Mouse (Mus musculus): ENCODE data around the gene Hk2. TPM values are rescaled to one million over a fixed set of nuclear protein-coding genes. Genes with fewer than 3 reads are reported as not detected.

Hk2 gene
- total RNA-seq, 2 experiments from 2014 or later, result 3.7 TPM

DNA sequence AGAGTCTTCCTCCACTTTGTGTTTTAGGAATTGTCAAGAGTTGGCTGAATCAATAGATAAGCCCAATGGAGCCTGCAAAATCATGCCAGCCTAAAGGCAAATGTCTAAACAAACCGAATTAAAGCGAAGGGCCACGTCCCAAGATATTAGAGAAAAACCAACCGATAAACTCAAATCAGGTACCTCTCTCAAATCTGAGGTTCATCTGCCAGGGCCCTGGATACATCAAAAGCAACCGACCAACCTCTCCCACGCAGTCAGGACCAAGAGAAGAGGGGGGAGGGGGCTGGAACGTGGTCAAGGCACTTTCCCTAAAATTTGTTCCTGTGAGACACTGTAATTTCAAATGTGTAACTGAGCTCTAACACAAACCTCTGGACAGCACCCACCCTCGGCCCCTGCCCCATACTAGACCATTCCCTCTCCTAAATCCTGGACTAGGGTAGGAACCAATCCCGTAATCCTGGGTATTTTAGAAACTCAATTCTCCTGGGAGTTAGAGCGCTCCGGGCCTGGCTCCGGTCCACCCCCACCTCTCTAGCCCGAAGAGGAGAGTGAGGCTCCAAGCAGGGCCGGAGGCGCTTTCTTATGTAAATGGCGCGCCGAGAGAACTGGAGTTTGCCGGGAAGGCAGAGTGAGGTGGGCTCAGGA lies 1.7 kb downstream of the Hk2 start:
- intact Hi-C loops (cut with DNase I), result no loop called here
- no peak for DNase-seq (ENCODE audit: low spot score in 2 of 2)

DNA sequence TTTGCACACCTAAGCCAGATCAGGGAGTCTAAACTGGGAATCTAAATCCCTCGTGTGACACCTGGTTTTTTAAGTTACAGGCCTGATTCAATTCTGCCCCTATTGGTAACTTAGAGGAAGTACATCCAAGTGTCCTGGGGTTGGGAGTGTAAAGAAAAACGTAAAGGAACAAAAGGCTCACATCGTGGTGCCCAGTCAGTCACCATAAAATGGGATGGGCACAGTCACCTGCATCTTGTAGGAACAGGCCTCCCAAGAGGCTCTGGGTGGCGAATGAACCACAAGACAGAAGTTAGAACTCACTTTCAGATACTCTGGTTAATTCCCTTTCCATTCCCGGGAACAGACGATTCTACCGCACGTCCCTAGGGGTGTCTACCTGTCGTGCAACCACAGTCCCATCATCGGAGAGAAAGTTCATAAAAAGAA lies 2.3 kb downstream of the Hk2 start:
- intact Hi-C loops (cut with DNase I), result no loop called here
- DNase-seq (ENCODE audit: low spot score in 2 of 2), result no peak

DNA sequence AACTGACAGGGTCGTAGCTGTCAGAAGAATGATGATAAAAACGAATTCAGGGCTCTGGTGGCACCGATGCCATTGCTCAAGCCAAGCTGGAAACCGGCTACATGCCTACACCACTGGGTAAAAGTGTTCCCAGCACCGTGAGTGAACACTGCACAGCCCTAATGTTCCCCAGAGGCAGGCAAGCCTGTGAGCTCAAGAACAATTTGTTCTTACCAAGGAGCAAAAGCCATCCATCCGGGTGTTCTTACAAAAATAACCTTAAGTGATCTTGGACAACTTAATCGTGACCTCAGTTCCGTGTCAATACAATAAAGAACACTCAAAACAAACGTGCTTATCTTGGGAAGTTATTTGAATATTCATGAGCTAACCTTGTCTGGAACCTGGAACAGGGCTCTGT lies 3.2 kb downstream of the Hk2 start:
- intact Hi-C loops (cut with DNase I), result no loop called here
- DNase-seq (ENCODE audit: low spot score in 2 of 2), result no peak

DNA sequence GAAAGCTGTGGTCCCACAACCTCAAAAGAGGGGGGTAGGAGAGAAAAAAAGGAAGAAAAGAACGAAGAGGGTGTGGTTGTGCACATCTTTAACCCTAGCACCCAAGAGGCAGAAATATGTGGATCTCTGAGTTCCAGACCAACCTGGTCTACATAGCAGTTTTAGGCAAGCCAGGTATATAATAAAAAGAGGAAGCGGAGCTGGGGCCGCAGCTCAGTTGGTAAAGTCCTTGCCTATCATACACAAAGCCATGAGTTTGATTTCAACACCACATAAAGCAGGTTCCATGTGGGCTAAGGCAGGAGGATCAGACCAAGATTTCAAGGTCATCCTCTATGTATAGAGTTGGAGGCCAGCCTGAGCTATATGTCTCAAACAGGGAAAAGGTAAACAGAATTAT lies 4.0 kb downstream of the Hk2 start:
- no peak for DNase-seq (ENCODE audit: low spot score in 2 of 2)
- intact Hi-C loops (cut with DNase I), result no loop called here

DNA sequence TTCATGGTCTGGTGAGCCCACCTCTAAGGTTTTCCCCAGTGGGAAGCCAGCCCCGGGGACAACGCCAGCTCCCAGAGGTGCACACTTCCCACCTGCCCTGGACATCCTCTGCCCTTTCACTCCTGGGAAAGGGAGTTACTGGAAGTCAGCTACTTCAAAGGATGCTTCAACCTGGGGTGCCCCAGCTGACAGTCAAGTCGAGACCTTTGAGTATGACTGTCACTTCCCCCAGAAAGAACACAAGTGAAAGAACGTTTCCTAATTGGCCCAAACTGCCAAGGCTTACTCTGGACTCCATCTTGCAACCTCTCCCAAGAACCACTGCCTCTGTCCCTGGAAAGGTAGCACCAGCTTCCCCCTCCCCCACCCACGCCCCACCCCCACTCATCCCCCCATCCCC lies 4.5 kb downstream of the Hk2 start:
- no peak for DNase-seq (ENCODE audit: low spot score in 2 of 2)
- intact Hi-C loops (cut with DNase I), result no loop called here

DNA sequence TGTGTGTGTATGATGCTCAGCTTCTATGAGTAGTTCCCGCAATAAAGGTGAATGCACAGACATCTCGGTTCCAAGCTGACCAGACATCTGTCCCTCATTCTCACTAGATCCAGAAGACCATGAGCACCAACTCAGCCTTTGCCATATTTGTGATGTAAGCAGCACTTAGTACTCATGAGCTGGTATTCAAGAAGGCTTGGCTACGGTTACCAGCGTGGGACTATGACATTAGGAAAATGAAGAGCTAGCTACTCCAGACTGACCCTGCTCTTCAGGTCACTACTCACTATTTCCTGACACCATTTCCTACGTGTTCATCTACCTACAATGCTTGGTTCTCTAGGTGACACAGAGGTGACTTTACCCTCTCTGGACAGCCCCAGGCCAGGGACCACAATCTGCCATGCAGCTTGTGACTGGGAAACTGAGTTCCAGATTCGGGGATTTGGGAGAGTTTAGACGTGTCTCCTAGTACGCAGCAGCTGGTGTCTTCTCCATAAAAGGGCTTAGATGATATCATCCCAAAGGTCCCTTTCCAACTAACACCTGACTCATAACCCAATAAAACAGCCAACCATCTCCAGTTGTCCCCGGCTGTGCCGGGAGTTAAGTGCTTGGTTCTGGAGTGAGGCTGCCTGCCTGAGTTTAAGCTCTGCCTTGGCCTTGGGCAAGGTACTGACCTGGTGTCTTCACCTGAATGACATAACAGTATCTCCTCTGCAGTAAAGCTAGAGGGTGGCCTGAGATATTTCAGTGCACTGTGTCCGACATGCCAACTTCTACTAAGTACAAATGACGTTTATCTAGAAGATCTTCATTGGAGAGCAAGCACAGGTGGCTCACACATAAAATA lies 6.3 kb downstream of the Hk2 start:
- intact Hi-C loops (cut with DNase I), result no loop called here
- no peak for DNase-seq (ENCODE audit: low spot score in 2 of 2)

DNA sequence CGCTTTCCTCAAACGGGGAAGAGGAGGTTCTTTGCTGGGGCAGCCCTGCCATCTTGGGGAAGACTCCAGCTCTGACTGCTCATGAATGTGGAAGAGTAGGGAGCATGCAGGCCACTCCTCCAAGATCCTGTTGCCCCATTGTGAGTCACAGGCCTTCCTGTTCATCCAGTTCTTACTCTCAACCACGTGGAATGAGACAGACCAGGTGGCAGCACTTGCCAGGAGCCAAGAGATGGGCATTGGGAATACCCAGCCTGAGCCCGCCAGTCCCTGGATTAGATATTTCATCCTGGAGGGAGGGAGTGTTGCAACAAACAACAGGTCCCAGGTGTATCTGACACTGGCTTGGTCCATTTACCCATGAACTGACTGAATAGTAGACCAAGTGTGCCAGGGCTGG lies 7.6 kb downstream of the Hk2 start:
- intact Hi-C loops (cut with DNase I), result no loop called here
- DNase-seq (ENCODE audit: low spot score in 2 of 2), result no peak

DNA sequence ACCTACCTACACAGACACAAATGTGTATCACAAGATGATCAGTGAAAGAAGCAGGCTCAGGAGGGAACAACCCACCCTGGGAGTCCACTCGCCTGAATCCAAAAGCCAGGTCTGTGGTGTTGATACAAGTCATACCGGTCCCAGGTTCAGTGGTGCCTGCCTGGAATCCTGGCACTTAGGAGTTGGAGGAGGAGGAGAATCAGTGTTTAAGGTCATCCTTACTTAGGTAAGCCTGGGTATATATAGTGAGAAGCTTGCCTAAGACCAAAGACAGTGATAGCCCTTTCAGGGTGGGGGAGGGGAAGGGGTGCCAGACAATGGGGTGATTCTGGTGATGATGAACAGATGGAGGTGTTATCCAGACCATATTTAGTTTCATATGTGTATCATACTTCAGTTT lies 9.0 kb downstream of the Hk2 start:
- DNase-seq (ENCODE audit: low spot score in 2 of 2), result no peak
- intact Hi-C loops (cut with DNase I), result no loop called here

DNA sequence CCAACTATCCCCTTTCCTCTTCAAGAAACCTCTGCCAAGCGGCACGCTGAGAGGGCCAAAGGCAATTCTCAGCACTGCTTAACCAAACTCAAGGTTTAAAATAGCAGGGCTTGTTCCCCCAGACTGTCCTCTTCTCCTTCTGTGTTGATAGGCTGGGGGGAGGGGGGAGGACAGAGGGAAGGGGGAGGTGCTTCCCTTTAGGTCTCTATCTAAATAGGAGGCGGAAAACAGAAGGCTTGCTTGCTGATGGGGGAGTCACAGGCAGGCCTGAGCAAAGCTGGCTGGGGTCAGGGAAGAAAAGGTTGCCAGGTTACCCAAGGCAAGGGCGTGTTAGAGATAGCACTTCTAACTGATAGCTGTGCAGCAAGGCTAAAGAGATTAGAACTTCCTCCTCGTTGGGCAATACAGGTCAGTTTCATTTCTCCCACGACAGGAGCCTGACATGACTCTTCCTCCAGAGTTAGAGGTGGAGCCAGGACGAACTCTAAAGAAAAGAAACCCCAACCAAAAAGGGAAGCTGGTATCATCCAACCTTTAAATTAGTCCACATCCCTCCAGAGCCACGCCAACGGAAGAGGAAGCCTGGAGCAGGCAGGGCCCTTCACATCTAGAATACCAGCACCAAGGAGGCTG lies 10.3 kb downstream of the Hk2 start:
- intact Hi-C loops (cut with DNase I), result no loop called here
- peak in 1 of 2 experiments; percentile 37 for DNase-seq (ENCODE audit: low spot score in 2 of 2)

DNA sequence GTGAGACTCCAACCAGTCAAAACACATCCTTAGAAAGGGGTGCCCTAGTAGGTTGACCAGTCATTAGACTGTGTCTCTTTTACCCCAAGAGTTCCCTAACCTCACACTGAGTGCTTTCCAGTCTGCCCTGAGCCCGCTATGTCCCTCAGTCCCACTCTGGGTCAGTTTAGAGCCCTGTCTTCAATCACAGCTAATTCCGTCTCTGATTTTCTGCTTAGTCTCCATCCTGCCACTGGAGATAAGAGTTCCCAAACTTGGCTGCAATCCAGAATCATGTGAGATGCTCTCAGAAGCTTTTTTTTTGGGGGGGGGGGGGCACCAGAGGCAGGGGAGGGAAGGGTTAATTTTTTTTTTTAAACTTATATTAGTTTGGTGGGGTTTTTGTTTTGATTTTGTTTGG lies 11.5 kb downstream of the Hk2 start:
- no peak for DNase-seq (ENCODE audit: low spot score in 2 of 2)
- intact Hi-C loops (cut with DNase I), result no loop called here

DNA sequence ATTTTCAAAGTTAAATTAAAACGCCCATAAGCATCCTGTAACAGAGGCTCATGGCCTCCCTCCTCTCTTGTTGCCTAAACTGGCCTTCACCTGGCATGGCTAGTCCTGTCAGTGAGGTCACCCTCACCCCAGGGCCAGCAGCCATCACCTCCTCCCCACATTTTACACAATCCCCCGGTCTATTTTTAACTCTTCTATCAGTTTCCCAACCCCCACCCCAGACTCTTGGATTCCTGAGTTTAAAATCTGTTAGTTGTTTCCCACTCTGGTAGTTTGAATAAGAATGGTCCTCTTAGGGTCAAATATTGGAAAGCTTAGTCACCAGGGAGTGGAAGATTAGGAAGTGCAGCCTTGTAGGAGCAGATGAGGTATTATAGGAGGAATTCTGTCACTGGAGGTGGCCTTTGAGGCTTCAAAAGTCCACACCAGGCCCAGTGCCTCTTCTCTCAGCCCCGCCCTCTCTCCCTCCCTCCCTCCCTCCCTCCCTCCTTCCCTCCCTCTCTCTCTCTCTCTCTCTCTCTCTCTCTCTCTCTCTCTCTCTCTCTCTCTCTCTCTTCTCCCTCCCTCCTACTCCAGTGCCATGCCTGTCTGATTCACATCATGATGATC lies 13.4 kb downstream of the Hk2 start:
- intact Hi-C loops (cut with DNase I), result no loop called here
- DNase-seq (ENCODE audit: low spot score in 2 of 2), result no peak

DNA sequence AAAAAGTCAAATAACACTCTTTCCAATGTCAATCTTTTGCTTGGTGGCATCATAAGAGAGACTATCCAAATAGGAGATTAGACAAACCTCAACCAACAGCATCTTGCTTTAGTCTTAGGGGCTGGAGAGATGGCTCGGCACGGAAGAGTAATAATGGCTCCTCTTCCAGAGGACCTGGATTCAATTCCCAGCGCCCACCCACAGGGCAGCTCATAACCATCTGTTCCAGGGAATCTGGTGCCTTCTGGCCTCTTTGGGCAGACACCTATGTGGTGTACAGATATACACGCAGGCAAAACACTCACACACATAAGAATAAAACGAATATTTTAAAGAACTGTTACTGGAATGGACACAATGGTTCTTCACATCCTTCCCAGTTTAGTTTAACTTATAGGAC lies 15.0 kb downstream of the Hk2 start:
- intact Hi-C loops (cut with DNase I), result no loop called here
- DNase-seq (ENCODE audit: low spot score in 2 of 2), result no peak

DNA sequence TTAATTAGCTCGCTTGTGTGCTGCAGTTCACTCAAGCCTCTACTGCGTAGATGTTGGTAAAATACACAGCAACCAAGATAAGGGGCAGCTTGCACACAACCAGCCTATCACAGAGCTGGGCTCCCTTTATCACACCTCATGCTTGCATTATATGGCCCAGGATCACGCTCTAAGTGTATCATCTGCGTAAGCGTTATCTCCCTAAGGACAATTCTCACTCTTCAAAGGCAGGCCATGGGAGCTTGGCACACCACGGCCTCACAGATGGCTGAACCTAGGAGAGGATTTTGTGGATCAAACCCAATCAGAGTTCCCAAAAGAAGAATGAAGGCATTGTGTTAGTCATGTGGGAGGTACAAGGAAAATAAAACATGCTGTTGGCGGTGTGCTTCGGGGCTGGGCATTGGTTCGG lies 17.4 kb downstream of the Hk2 start:
- no peak for DNase-seq (ENCODE audit: low spot score in 2 of 2)
- intact Hi-C loops (cut with DNase I), result no loop called here

DNA sequence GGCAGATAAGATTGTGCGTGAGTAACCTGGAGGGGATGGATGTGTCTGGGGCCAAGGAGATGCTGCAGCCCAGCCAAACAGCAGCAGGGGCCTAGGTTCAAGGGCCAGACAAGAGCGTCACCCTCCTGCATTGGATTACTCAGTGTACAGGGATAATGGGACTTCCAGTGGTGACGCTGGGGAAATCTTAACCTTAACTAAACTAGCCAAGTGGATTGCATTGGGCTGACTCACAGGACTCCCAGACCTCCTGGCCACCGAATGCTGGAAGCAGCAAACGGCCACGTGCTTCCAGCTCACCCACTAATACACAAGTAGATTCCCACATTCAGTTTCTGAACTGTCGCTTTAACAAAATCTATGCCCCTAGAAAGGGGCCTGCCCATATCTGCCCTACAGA lies 18.0 kb downstream of the Hk2 start:
- no peak for DNase-seq (ENCODE audit: low spot score in 2 of 2)
- intact Hi-C loops (cut with DNase I), result no loop called here

DNA sequence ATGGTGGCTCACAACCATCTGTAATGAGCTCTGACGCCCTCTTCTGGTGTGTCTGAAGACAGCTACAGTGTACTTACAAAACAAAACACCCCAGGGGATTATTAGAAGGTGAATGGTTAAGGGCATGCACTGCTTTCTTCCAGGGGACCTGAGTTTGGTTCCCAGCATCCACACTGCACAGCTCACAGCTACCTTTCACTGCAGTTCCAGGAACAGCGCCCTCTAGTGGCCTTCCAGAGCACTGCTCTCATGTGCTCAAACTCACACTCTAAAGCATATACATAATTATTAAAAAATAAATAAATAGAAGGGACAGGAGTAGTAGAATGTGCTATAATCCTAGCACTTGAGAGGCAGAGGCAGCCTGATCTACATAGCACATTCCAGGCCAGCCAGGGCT lies 18.9 kb downstream of the Hk2 start:
- intact Hi-C loops (cut with DNase I), result no loop called here
- no peak for DNase-seq (ENCODE audit: low spot score in 2 of 2)

DNA sequence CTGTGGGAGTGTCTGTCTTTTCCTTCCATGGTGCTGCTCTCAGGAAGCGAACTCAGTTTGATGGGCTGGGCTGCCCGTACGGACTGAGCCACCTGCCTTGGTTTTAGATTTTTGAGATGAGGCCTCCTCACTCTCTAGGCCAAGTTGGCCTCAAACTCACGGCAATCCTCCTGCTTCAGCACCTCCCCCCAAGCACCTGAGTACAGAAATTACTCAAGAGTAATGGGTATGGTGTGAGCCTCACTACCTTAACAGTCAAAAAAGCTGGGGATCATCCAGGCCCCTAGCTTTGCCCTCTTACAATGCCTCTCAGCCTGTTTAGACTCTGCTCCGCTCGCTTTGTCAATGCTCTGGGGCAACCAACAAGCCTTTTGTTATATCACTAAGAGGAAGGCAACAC lies 19.5 kb downstream of the Hk2 start:
- intact Hi-C loops (cut with DNase I), result no loop called here
- no peak for DNase-seq (ENCODE audit: low spot score in 2 of 2)

DNA sequence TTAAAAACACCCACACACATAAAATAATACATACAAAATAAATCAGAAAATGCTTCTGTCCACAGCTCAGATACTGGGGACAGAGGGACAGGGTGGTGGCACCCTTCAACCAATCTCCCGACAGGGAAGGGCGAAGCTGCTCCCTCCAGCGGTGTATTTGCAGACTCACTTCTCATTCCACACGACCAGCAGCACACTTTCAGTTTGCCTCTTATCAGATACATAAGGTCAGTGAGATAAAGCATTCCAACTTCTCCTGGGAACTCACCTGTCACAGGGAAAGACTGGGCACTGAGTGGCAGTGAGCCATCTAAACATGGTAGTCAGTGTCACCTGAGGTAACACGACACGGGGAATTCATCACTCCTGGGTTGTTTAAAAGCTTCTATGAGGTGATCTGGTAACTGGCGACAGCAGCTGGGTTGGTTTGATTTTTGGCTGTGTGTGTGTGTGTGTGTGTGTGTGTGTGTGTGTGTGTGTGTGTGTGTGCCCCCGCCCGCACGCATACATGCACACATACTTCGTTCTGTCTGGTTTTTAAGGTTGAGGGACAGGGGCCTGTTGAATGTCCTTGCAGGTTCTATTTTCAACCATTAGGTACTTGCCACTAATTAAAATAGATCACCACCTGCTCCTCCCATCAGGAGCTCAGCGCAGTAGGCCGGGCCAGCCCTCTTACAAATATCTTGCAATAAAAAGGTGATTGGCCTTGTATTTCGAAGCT lies 20.5 kb downstream of the Hk2 start:
- intact Hi-C loops (cut with DNase I), result no loop called here
- DNase-seq (ENCODE audit: low spot score in 2 of 2), result no peak

DNA sequence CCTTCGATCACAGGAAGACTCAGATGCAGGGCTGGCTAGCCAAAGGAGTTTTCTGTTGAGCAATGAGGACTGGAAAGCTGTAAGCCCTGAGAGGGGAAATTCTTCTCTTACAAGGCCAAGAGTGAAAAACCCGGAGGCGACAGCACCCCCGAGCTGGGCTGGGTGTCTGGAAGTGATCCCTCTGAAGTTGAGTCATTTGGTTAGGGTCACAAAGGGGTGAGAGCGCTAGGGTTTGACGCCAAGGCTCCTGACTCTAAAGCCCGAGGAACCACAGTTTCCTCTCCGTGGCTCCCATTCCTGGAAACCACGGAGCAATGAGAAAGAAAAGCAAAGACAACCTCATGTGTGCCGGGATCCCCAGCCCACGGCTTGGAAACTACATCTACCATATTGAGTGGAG lies 21.2 kb downstream of the Hk2 start:
- DNase-seq (ENCODE audit: low spot score in 2 of 2), result no peak
- intact Hi-C loops (cut with DNase I), result no loop called here

DNA sequence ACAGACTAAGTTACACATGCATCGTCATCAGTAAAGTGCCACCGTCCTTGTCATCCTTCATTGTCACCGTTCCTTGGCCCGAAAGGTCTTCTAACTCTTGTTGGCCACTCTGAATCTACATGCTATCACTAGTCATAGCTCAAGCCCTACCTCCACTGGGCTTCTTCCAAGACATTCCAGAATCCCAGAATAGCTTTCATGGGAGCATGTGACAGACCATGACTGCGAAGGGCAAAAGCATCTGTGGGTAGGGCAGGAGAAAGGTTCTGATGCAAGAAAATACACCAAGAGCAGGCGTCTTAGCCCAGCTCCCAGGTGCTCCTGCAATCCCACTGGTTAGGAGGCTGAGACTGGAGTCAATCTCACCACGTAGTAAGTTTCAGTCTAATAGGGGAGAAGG lies 22.5 kb downstream of the Hk2 start:
- intact Hi-C loops (cut with DNase I), result no loop called here

DNA sequence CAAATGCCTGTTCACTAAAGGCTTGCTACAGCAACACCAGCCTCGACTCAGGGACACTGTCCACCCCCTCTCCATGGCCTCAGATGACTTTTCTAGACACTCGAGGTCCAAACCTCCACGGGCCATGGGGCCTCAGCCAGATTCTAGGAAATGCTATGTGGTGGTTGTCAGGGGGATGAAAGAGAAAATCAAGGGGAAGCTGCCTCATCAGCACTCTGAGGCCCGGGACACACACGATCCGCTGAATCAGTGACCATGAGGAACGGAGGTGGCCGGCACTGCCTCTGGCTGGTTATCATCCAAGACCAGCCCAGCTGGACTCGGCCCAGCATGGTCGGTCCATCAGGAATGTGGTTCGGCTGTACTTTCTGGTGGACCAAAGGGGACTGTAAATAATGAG lies 23.2 kb downstream of the Hk2 start:
- no peak for DNase-seq (ENCODE audit: low spot score in 2 of 2)
- intact Hi-C loops (cut with DNase I), result no loop called here

More for the DNA sequence above, 22.5 kb downstream of the Hk2 start:
- DNase-seq (ENCODE audit: low spot score in 2 of 2), result no peak

Measured in left cerebral cortex, postnatal 14 days (tissue).